Mouse (Mus musculus): ENCODE data around the gene Ovol2. TPM values are rescaled to one million over a fixed set of nuclear protein-coding genes. Genes with fewer than 3 reads are reported as not detected.

Ovol2 gene
- polyA plus RNA-seq, 1 experiment from 2014 or later = 4.1 TPM

- H3K4me3 ChIP-seq (ENCODE audit: low read length) = no peak overlapping the region
- WGBS = 45% methylated on average over 9 of the region's 9 CpGs
- 0 out of 2 replicates have a peak, but pooled peaks have one; percentile 34 for ATAC-seq (ENCODE audit: low read depth)
- H3K27me3 ChIP-seq (ENCODE audit: control insufficient read depth, insufficient read depth, low read depth, low read length) = no peaks in the 10 kb centered on the region
- H3K9ac ChIP-seq (ENCODE audit: low read length) = no peak overlapping the region
- no peak overlapping the region for H3K4me2 ChIP-seq (ENCODE audit: low read depth, low read length)
- no peak overlapping the region for H3K27ac ChIP-seq (ENCODE audit: low read length)
- no peaks in the 10 kb centered on the region for H3K9me3 ChIP-seq (ENCODE audit: control insufficient read depth, low read length)
- no peaks in the 10 kb centered on the region for H3K36me3 ChIP-seq (ENCODE audit: control insufficient read depth, insufficient read depth, low read length)
- H3K4me1 ChIP-seq (replicated peaks; ENCODE audit: control insufficient read depth, insufficient read depth, low read length) = peaks cover 4% of the 10 kb centered on the region; the same call in 1 of the 2 replicates
These were observed 31.9 kb downstream of the Ovol2 start for GRCm38 (mm10) chr2:144299749-144300669.

DNA sequence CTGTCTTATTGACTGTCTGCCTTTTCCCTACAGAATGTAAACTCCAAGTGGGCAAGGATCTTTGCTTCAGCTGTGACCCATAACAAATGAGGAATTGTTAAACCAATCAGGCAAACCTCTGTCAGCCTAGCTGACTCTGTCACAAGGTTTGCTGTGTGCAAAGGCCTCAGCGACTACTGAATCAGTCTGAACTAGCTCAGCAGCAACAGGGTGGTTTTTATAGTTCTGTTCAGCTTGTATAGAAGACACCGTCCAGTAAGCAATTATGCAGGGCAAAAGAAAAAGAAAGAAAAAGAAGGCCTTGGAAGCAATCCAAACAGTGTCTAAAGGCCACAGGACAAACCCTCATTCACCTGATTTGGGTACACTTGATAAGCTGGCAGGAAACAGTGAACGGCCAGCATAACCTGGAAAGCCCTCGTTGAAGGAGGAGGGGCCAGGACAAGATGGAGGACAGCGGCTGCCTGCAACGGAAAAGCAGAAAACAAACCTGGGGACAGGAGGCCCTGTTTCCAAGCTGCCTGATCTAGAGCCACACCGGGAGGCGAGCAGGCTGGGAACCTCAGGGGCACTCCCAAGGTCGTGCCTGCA, 36.7 kb downstream of the Ovol2 start:
- no peak overlapping the region for H3K27ac ChIP-seq (ENCODE audit: low read length)
- no peak for ATAC-seq (ENCODE audit: low read depth)
- no peak overlapping the region for H3K9ac ChIP-seq (ENCODE audit: low read length)
- H3K4me2 ChIP-seq (ENCODE audit: low read depth, low read length) = no peak overlapping the region
- H3K4me3 ChIP-seq (ENCODE audit: low read length) = no peak overlapping the region
- no peaks in the 10 kb centered on the region for H3K27me3 ChIP-seq (ENCODE audit: control insufficient read depth, insufficient read depth, low read depth, low read length)
- H3K9me3 ChIP-seq (ENCODE audit: control insufficient read depth, low read length) = no peaks in the 10 kb centered on the region
- no peaks in the 10 kb centered on the region for H3K36me3 ChIP-seq (ENCODE audit: control insufficient read depth, insufficient read depth, low read length)
- peaks cover 3% of the 10 kb centered on the region; the same call in 1 of the 2 replicates for H3K4me1 ChIP-seq (replicated peaks; ENCODE audit: control insufficient read depth, insufficient read depth, low read length)
- WGBS = 51% methylated on average over 9 of the region's 9 CpGs

GRCm38 (mm10) chr2:144291600-144292305, 40.2 kb downstream of the Ovol2 start:
- H3K36me3 ChIP-seq (ENCODE audit: control insufficient read depth, insufficient read depth, low read length) = no peaks in the 10 kb centered on the region
- no peak overlapping the region for H3K4me2 ChIP-seq (ENCODE audit: low read depth, low read length)
- ATAC-seq (ENCODE audit: low read depth) = no peak
- 68% methylated on average over 11 of the region's 11 CpGs for WGBS
- no peaks in the 10 kb centered on the region for H3K9me3 ChIP-seq (ENCODE audit: control insufficient read depth, low read length)
- H3K9ac ChIP-seq (ENCODE audit: low read length) = no peak overlapping the region
- H3K4me1 ChIP-seq (replicated peaks; ENCODE audit: control insufficient read depth, insufficient read depth, low read length) = no peaks in the 10 kb centered on the region
- no peak overlapping the region for H3K27ac ChIP-seq (ENCODE audit: low read length)
- no peaks in the 10 kb centered on the region for H3K27me3 ChIP-seq (ENCODE audit: control insufficient read depth, insufficient read depth, low read depth, low read length)
- H3K4me3 ChIP-seq (ENCODE audit: low read length) = no peak overlapping the region

DNA sequence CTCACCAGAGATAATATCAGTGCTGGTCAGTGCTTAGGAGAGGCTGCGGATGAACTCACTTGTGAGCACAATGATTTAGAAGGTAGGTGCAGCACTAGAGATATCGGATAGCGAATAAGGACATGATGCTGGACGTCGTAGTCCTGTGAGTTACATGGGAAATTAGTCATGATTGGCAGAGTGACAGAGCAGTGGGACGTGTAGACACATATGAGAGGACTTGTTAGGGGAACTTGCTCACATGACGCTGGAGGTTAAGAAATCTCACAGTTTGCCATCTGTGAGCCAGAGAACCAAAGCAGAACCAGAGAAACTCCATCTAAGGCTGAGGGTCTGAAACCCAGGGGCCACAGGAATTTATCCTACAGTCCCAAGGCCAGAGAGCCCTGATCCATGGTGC, 41.6 kb downstream of the Ovol2 start:
- Histone ChIP-seq H3K27ac (ENCODE audit: low read length) (no peak overlapping the region), H3K4me1 (replicated peaks; ENCODE audit: control insufficient read depth, insufficient read depth, low read length) (no peaks in the 10 kb centered on the region), H3K4me3 (ENCODE audit: low read length) (no peak overlapping the region), H3K4me2 (ENCODE audit: low read depth, low read length) (no peak overlapping the region), H3K36me3 (ENCODE audit: control insufficient read depth, insufficient read depth, low read length) (no peaks in the 10 kb centered on the region), H3K9ac (ENCODE audit: low read length) (no peak overlapping the region), H3K27me3 (ENCODE audit: control insufficient read depth, insufficient read depth, low read depth, low read length) (no peaks in the 10 kb centered on the region), H3K9me3 (ENCODE audit: control insufficient read depth, low read length) (no peaks in the 10 kb centered on the region)
- 81% methylated on average over 7 of the region's 7 CpGs for WGBS
- ATAC-seq (ENCODE audit: low read depth) = no peak

GRCm38 (mm10) chr2:144281417-144281816, 50.5 kb downstream of the Ovol2 start:
- H3K27me3 ChIP-seq (ENCODE audit: control insufficient read depth, insufficient read depth, low read depth, low read length) = no peaks in the 10 kb centered on the region
- no peak overlapping the region for H3K4me2 ChIP-seq (ENCODE audit: low read depth, low read length)
- H3K9ac ChIP-seq (ENCODE audit: low read length) = no peak overlapping the region
- WGBS = 65% methylated on average over 3 of the region's 3 CpGs
- ATAC-seq (ENCODE audit: low read depth) = no peak
- no peak overlapping the region for H3K27ac ChIP-seq (ENCODE audit: low read length)
- H3K4me3 ChIP-seq (ENCODE audit: low read length) = no peak overlapping the region
- H3K36me3 ChIP-seq (ENCODE audit: control insufficient read depth, insufficient read depth, low read length) = peaks cover 23% of the 10 kb centered on the region
- H3K9me3 ChIP-seq (ENCODE audit: control insufficient read depth, low read length) = no peaks in the 10 kb centered on the region
- 0 out of 2 replicates have a peak, but pooled peaks cover 2% of the 10 kb centered on the region for H3K4me1 ChIP-seq (replicated peaks; ENCODE audit: control insufficient read depth, insufficient read depth, low read length)

GRCm38 (mm10) chr2:144280568-144280967, 51.4 kb downstream of the Ovol2 start:
- Histone ChIP-seq H3K4me1 (replicated peaks; ENCODE audit: control insufficient read depth, insufficient read depth, low read length) (0 out of 2 replicates have a peak, but pooled peaks cover 2% of the 10 kb centered on the region), H3K27me3 (ENCODE audit: control insufficient read depth, insufficient read depth, low read depth, low read length) (no peaks in the 10 kb centered on the region), H3K27ac (ENCODE audit: low read length) (no peak overlapping the region), H3K4me3 (ENCODE audit: low read length) (no peak overlapping the region), H3K9me3 (ENCODE audit: control insufficient read depth, low read length) (no peaks in the 10 kb centered on the region), H3K4me2 (ENCODE audit: low read depth, low read length) (no peak overlapping the region), H3K9ac (ENCODE audit: low read length) (no peak overlapping the region), H3K36me3 (ENCODE audit: control insufficient read depth, insufficient read depth, low read length) (peaks cover 23% of the 10 kb centered on the region)
- WGBS = 72% methylated on average over 3 of the region's 3 CpGs
- no peak for ATAC-seq (ENCODE audit: low read depth)

DNA sequence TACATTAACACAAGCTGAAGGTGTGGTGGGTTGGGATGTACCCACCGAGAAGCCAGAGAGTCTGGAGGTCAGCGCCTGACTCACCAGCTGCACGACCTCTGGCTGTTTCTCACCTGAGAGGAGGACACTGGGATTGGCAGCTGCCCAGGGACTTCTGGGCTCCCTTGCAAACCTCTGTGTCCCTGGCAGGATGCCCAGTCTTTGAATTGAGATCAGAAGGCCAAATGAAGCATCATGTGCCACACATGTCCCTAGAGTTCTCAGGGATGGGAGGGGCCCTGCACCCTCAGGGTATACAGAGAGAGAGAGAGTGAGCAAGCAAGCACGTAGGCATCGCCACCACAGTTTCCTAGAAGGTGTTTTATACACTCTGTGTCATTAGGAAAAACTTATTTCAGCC, 52.2 kb downstream of the Ovol2 start:
- peaks cover 23% of the 10 kb centered on the region for H3K36me3 ChIP-seq (ENCODE audit: control insufficient read depth, insufficient read depth, low read length)
- no peaks in the 10 kb centered on the region for H3K9me3 ChIP-seq (ENCODE audit: control insufficient read depth, low read length)
- no peak overlapping the region for H3K4me3 ChIP-seq (ENCODE audit: low read length)
- H3K27ac ChIP-seq (ENCODE audit: low read length) = 0 out of 2 replicates have a peak overlapping the region, but pooled peaks have one; percentile 10
- no peak overlapping the region for H3K9ac ChIP-seq (ENCODE audit: low read length)
- H3K4me1 ChIP-seq (replicated peaks; ENCODE audit: control insufficient read depth, insufficient read depth, low read length) = peaks cover 4% of the 10 kb centered on the region; the same call in 1 of the 2 replicates
- peak; percentile 48 for ATAC-seq (ENCODE audit: low read depth)
- no peaks in the 10 kb centered on the region for H3K27me3 ChIP-seq (ENCODE audit: control insufficient read depth, insufficient read depth, low read depth, low read length)
- WGBS = 61% methylated on average over 5 of the region's 5 CpGs
- no peak overlapping the region for H3K4me2 ChIP-seq (ENCODE audit: low read depth, low read length)

GRCm38 (mm10) chr2:144276885-144277284, 55.1 kb downstream of the Ovol2 start:
- Histone ChIP-seq H3K9me3 (ENCODE audit: control insufficient read depth, low read length) (no peaks in the 10 kb centered on the region), H3K4me3 (ENCODE audit: low read length) (no peak overlapping the region), H3K27me3 (ENCODE audit: control insufficient read depth, insufficient read depth, low read depth, low read length) (no peaks in the 10 kb centered on the region), H3K9ac (ENCODE audit: low read length) (no peak overlapping the region), H3K27ac (ENCODE audit: low read length) (no peak overlapping the region), H3K4me2 (ENCODE audit: low read depth, low read length) (no peak overlapping the region), H3K36me3 (ENCODE audit: control insufficient read depth, insufficient read depth, low read length) (peaks cover 23% of the 10 kb centered on the region), H3K4me1 (replicated peaks; ENCODE audit: control insufficient read depth, insufficient read depth, low read length) (peaks cover 17% of the 10 kb centered on the region)
- ATAC-seq (ENCODE audit: low read depth) = no peak
- WGBS = 85% methylated on average over 3 of the region's 3 CpGs

- no peak for ATAC-seq (ENCODE audit: low read depth)
- Histone ChIP-seq H3K9ac (ENCODE audit: low read length) (peak overlapping the region; percentile 41), H3K4me1 (replicated peaks; ENCODE audit: control insufficient read depth, insufficient read depth, low read length) (peaks cover 19% of the 10 kb centered on the region), H3K27me3 (ENCODE audit: control insufficient read depth, insufficient read depth, low read depth, low read length) (no peaks in the 10 kb centered on the region), H3K9me3 (ENCODE audit: control insufficient read depth, low read length) (no peaks in the 10 kb centered on the region), H3K4me2 (ENCODE audit: low read depth, low read length) (no peak overlapping the region), H3K27ac (ENCODE audit: low read length) (peak overlapping the region; percentile 35), H3K4me3 (ENCODE audit: low read length) (no peak overlapping the region), H3K36me3 (ENCODE audit: control insufficient read depth, insufficient read depth, low read length) (peaks cover 19% of the 10 kb centered on the region)
- WGBS = 31% methylated on average over 8 of the region's 8 CpGs
These were observed 57.2 kb downstream of the Ovol2 start for GRCm38 (mm10) chr2:144274741-144275140.
